Mouse (Mus musculus) limb, embryonic 11.5 days (tissue): ENCODE results near the gene Rpl9. TPM values are rescaled to one million over a fixed set of nuclear protein-coding genes. Genes with fewer than 3 reads are reported as not detected.

Experiments used
- ATAC-seq: fragments of 200-750 bp; cut with Nextera tagmentation; 2 replicates; pipeline ENCODE4 v1.8.0; 2017; ENCODE audit warnings: low read depth; ENCODE audit not compliant: insufficient number of reproducible peaks, low FRiP score, low TSS enrichment
- DNase-seq: peaks from one replicate; pipeline ENCODE4 v3.0.0-alpha.2; 2015; ENCODE audit warnings: low spot score
- H3K27ac ChIP-seq: fragments of 300-500 bp; sonication (generic); replicated peaks from 2 replicates; pipeline ENCODE4 v1.5.1; 2014; ENCODE audit warnings: low read depth, mild to moderate bottlenecking, low read length
- H3K27me3 ChIP-seq: fragments of 300-500 bp; sonication (generic); 2 replicates; pipeline ENCODE4 v1.6.1; 2014; ENCODE audit warnings: mild to moderate bottlenecking, low read length, mixed read lengths; ENCODE audit not compliant: control insufficient read depth, insufficient read depth
- H3K36me3 ChIP-seq: fragments of 300-500 bp; sonication (generic); 2 replicates; pipeline ENCODE4 v1.6.1; 2014; ENCODE audit warnings: mild to moderate bottlenecking, low read length, moderate library complexity, mixed read lengths; ENCODE audit not compliant: control insufficient read depth, insufficient read depth
- H3K4me1 ChIP-seq: fragments of 300-500 bp; sonication (generic); 2 replicates; pipeline ENCODE4 v1.6.1; 2014; ENCODE audit warnings: low read length, mixed read lengths; ENCODE audit not compliant: control insufficient read depth, insufficient read depth
- H3K4me2 ChIP-seq: fragments of 300-500 bp; sonication (generic); 2 replicates; pipeline ENCODE4 v1.6.1; 2014; ENCODE audit warnings: low read depth, mild to moderate bottlenecking, moderate library complexity; ENCODE audit not compliant: severe bottlenecking
- H3K4me3 ChIP-seq: fragments of 300-500 bp; sonication (generic); 2 replicates; pipeline ENCODE4 v1.5.1; 2014; ENCODE audit warnings: low read depth, low read length
- H3K9ac ChIP-seq: fragments of 300-500 bp; sonication (generic); 2 replicates; pipeline ENCODE4 v1.6.1; 2014; ENCODE audit warnings: mild to moderate bottlenecking, low read length
- H3K9me3 ChIP-seq: fragments of 300-500 bp; sonication (generic); 2 replicates; pipeline ENCODE4 v1.6.1; 2016; ENCODE audit warnings: low read length; ENCODE audit not compliant: control insufficient read depth
- WGBS: fragments of 180-500 bp; shearing (Covaris S2); extraction: QIAGEN DNeasy Blood & Tissue Kit; methylation state at CpG from one replicate; pipeline ENCODE4 v1.1.7; 2014; 5-methylcytosine and 5-hydroxymethylcytosine counted together
- polyA plus RNA-seq: library from polyadenylated mRNA; unstranded; fragments of >200 nt; fragmentation: Nextera tagmentation; extraction: Ambion mirVana; gene quantifications from 2 replicates; pipeline ENCODE4 v1.2.1, GENCODE M21; 2014

Gene Rpl9
- polyA plus RNA-seq, 1 experiment from 2014 or later: 1,120 TPM

DNA sequence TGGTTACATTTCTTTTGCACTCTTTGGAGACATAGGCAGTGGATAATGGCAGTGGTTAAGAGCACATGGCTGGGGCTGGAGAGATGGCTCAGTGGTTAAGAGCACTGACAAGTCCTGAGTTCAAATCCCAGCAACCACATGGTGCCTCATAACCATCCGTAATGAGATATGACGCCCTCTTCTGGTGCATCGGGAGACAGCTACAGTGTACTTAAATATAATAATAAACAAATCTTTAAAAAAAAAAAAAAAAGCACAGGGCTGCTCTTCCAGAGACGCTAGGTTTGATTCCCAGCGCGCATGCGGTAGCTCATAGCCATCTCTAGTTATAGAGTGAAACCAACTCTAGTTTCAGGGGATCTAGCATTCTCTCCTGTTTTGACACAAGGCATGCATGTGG lies 3.2 kb upstream of the Rpl9 start:
- Histone ChIP-seq H3K27ac (no peak overlapping the region), H3K36me3 (peaks cover 2% of the 10 kb centered on the region; the same call in 1 of the 2 replicates), H3K4me3 (no peak overlapping the region), H3K4me2 (no peak overlapping the region), H3K27me3 (no peaks in the 10 kb centered on the region), H3K9ac (no peak overlapping the region), H3K4me1 (no peaks in the 10 kb centered on the region; the same call in 1 of the 2 replicates), H3K9me3 (no peaks in the 10 kb centered on the region)
- ATAC-seq (no peak), DNase-seq (no peak)
- 93% methylated on average over 7 of the region's 7 CpGs for WGBS

DNA sequence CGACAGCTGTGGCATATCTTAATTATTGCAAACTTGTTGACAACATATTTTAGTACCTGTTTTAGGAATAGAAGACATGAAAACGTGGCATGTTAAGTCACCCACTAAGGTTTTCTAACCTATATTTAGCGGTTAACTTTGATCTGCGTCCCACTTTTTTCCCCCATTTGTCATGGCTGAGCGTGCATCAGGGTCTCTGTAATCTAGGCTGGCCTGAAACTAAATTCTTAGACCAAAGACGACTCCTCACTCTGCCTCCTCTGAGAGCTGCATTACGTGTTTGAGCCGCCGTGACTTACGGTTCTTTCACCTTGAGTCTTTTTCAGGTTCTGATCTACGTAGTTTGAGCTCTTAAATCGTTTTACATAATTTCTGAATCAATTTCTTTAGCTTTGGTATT lies 509 bp upstream of the Rpl9 start:
- no peaks in the 10 kb centered on the region; the same call in 1 of the 2 replicates for H3K4me1 ChIP-seq
- peak overlapping the region; percentile 70 for H3K9ac ChIP-seq
- WGBS: 4% methylated on average over 12 of the region's 12 CpGs
- H3K27me3 ChIP-seq: no peaks in the 10 kb centered on the region
- peak; percentile 36 for DNase-seq
- no peaks in the 10 kb centered on the region for H3K9me3 ChIP-seq
- ATAC-seq: no peak
- peaks cover 15% of the 10 kb centered on the region for H3K36me3 ChIP-seq
- H3K4me3 ChIP-seq: peak overlapping the region; percentile 70
- no peak overlapping the region for H3K27ac ChIP-seq
- H3K4me2 ChIP-seq: peak overlapping the region; percentile 61

DNA sequence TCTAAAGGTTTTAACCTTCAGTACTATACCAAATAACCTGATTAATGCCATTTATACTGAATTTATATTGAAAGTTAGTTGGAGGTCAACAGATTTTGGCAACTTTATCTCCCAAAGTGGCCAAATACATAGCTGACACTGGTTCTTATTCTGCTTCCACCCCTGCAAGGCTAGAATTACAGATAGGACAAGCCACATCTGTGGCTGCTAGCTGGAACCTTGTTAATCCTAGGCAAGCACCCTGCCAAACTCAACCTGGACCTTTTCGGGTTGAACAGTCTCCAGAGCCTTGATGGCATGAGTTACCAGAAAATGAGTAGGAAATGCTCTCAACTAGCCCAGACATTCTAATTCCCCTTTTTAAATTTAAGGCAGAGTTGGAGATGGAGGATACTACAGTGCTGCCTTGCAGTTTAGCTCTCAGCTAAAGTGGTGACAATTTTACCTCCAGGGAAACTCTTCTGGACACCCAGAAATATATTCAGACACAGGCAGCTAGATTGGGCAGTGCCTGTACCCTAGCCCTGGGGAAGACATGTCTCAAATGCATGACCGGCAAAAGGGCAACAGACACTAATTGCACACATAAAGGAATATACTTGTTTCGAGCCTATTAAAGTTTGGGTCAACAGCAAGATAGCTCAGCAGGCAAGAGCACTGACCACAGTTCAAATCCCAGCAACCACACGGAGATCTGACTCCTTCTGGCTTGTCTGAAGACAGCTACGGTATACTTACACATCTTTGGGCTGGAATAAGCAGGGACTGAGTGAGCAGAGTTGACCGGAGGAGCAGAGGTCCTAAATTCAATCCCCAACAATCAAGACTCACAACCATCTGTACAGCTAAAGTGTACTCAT lies 4.0 kb downstream of the Rpl9 start:
- Histone ChIP-seq H3K9me3 (no peaks in the 10 kb centered on the region), H3K4me2 (no peak overlapping the region), H3K27ac (no peak overlapping the region), H3K27me3 (no peaks in the 10 kb centered on the region), H3K36me3 (peaks cover 13% of the 10 kb centered on the region), H3K4me3 (no peak overlapping the region), H3K4me1 (no peaks in the 10 kb centered on the region; the same call in 1 of the 2 replicates), H3K9ac (no peak overlapping the region)
- DNase-seq: peak; percentile 26
- no peak for ATAC-seq
- 80% methylated on average over 6 of the region's 6 CpGs for WGBS

DNA sequence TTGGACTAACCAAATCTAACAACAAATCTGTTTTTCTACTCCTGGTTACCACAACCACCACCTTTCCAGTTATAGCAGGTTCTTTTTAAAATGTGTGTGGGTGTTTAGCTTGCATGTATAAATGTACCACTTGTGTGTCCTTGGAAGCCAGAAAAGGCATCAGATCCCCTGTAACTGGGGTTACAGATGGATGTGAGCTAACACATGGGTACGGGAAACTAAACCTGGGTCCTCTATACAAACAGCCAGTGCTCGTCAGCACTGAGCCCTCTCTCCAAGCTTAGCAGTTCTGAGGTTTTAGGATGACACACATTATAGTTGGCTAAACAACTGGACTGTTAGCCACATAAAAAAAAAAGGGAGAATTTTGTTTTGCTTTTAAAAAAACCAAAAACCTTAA lies 5.5 kb downstream of the Rpl9 start:
- Histone ChIP-seq H3K27ac (no peak overlapping the region), H3K4me1 (no peaks in the 10 kb centered on the region; the same call in 1 of the 2 replicates), H3K36me3 (peaks cover 13% of the 10 kb centered on the region), H3K4me3 (no peak overlapping the region), H3K9ac (no peak overlapping the region), H3K4me2 (no peak overlapping the region), H3K9me3 (no peaks in the 10 kb centered on the region), H3K27me3 (no peaks in the 10 kb centered on the region)
- ATAC-seq (no peak), DNase-seq (no peak)
- WGBS: 77% methylated on average over 2 of the region's 2 CpGs

DNA sequence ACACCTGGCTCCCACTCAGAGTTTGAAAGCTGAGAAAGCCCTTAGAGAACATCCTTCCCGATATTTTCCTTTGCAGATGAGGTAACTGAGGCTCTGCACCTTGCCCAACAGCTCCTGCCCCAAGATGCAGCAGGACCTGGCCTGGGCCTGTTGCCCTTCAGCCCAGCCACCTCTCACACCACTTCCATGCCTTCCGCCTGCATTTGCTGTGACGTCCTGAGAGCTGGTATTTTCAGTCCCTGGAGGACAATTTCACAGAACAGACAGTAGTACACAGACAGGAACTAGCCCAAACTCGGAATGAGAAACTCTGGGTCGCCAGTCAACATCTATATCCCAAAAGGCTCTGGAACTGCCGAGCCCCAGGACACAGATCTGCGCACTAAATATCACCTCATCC lies 16.5 kb downstream of the Rpl9 start:
- DNase-seq (no peak), ATAC-seq (no peak)
- H3K4me2 ChIP-seq: no peak overlapping the region
- no peak overlapping the region for H3K9ac ChIP-seq
- no peaks in the 10 kb centered on the region for H3K9me3 ChIP-seq
- no peaks in the 10 kb centered on the region for H3K4me1 ChIP-seq
- H3K27me3 ChIP-seq: no peaks in the 10 kb centered on the region
- no peak overlapping the region for H3K4me3 ChIP-seq
- H3K27ac ChIP-seq: no peak overlapping the region
- no peaks in the 10 kb centered on the region for H3K36me3 ChIP-seq
- 84% methylated on average over 7 of the region's 7 CpGs for WGBS

DNA sequence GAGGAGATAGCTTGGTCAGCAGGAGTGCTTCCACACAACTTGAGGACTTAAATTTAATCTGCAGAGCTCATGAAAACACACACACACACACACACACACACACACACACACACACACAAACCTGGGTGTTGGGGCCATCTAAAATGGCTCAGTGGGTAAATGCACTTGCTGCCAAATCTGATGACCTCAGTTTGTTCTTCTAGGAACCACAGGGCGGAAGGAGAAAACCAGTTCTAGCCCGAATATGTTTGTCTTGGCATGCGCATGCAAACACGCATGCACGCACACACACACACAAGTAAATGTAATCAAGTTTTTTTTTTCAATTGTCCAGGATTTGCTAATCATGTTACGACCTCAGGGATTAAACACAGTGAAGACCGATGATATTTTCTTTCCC lies 19.7 kb downstream of the Rpl9 start:
- WGBS: 96% methylated on average over 7 of the region's 7 CpGs
- no peak overlapping the region for H3K4me2 ChIP-seq
- DNase-seq: no peak
- no peak for ATAC-seq
- no peak overlapping the region for H3K9ac ChIP-seq
- H3K27me3 ChIP-seq: no peaks in the 10 kb centered on the region
- no peak overlapping the region for H3K4me3 ChIP-seq
- H3K4me1 ChIP-seq: no peaks in the 10 kb centered on the region
- no peaks in the 10 kb centered on the region for H3K36me3 ChIP-seq
- no peak overlapping the region for H3K27ac ChIP-seq
- H3K9me3 ChIP-seq: no peaks in the 10 kb centered on the region

DNA sequence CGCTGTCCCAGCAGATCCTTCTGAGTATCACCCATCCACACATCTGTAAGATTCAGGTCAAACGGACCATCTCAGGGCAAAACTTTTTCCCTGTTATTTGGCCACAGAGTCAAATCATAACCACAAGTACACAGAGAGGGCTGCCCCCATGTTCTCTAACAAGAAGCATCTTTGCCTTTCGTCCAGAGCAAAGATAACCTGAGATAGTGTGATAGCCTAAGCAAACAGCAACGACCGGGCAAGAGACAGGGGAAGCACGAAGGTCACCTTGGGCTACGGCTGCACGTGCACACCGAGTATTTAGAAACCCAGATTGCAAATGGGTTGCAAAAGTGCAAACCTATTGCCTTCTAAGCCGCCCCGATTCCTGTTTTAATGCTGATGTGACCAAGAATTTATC lies 23.4 kb downstream of the Rpl9 start:
- Histone ChIP-seq H3K9me3 (no peaks in the 10 kb centered on the region), H3K4me2 (no peak overlapping the region), H3K27ac (no peak overlapping the region), H3K9ac (no peak overlapping the region), H3K4me1 (no peaks in the 10 kb centered on the region), H3K4me3 (no peak overlapping the region), H3K36me3 (no peaks in the 10 kb centered on the region), H3K27me3 (no peaks in the 10 kb centered on the region)
- ATAC-seq: no peak
- WGBS: 85% methylated on average over 11 of the region's 11 CpGs
- DNase-seq: no peak

DNA sequence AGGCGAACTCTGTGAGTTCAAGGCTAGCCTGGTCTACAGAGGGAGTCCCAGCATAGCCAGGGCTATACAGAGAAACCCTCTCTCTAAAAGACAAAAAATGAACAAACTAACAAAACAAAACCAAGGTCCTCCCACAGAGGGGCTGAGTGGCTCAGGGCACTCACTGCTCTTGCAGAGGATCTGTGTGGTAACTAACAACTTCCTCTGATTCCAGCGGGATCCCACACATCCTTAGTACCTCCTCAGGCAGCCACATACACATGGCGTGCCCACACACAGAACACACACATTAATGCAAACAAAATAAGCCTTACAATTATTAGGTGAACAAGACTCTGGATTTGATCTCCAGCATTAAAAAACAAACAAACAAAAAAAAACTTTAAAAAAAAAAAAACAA lies 33.5 kb downstream of the Rpl9 start:
- 88% methylated on average over 3 of the region's 3 CpGs for WGBS
- Histone ChIP-seq H3K4me3 (no peak overlapping the region), H3K27ac (no peak overlapping the region), H3K9me3 (no peaks in the 10 kb centered on the region), H3K9ac (no peak overlapping the region), H3K27me3 (no peaks in the 10 kb centered on the region), H3K4me1 (no peaks in the 10 kb centered on the region), H3K4me2 (no peak overlapping the region), H3K36me3 (no peaks in the 10 kb centered on the region)
- DNase-seq (no peak), ATAC-seq (no peak)
